Mouse (Mus musculus) retina, postnatal 7 days (tissue): Measurements from ENCODE around the gene Gmds.

ENCODE experiments used
- DNase-seq: peaks from one replicate; pipeline ENCODE4 v3.0.0-alpha.2; 2012; ENCODE audit warnings: low read depth, low spot score

The Gmds gene

DNA sequence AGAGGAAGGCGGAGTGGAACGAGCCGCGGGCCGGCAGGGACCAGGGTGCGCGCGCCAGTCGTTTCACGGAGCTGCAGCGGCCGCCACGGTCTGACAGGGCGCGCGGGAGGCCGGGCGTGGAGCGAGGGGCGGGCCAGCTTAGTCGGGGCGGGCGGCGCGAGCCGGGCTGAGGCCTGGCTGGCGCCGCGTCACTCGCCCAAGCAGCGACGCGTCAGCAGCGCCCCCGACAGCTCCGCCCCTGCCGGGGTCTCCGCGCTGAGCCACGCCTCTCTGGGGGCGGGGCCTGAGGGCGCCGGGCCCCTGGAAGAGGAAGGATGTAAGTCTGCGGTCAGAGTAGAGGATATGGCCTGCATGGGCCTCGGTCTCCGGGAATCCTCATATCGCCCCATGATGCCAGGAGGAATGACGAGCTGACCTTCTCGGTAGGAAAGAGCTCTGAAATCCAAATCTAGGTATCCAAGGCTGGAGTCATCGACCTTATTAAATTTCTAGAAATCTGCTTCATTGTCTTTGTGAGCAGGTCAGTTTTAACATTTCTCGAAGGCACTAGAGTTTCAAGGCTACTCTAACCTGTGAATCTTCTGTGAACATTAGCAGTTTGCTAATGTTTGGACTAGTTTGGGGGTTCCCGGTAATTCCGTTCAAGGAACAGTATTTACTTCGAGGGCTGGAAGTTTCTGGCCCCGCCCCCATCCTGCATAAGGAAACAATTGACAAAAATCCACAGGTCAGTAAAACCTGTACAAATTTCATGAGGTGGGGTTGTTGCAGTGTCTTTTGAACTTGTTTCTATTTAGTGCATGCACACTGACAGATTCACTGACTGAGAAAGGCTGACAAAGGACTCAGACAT lies at the start of gene Gmds:
TSS of gene Gmds (minus strand) at position 228 of the 853 bp plus-strand sequence.
- DNase-seq, result peak; percentile 83

DNA sequence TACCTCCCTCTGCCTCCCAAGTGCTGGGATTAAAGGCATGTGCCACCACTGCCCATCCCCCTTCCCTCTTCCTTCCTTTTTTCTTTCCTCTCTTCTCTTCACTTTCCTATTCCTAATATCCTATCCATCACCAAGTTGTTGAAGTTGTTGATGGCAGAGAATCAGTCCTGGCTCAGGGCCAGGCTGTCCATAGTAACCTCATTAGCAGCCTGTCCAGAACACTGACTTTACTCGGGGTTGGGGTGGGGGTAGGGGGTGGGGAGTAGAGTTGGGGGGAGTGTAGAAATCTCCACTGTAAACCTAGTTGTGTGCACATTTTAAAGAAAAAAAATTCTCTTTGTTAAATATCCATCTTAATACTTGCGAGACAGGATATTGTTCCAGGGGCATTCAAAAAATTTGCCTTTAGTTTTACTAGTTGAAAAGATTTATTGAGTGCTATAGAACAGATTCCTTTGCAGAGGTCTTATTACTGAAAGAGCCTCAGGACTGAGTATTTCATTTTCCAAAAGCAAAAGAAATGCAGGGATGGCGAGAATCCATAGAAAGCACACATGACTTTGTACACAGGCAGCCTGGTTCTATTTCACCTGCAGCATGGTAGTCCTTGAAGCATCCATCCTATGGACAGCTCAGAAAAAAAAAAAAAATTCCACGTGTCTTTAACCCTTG lies 47.0 kb upstream of the Gmds start:
- no peak for DNase-seq

DNA sequence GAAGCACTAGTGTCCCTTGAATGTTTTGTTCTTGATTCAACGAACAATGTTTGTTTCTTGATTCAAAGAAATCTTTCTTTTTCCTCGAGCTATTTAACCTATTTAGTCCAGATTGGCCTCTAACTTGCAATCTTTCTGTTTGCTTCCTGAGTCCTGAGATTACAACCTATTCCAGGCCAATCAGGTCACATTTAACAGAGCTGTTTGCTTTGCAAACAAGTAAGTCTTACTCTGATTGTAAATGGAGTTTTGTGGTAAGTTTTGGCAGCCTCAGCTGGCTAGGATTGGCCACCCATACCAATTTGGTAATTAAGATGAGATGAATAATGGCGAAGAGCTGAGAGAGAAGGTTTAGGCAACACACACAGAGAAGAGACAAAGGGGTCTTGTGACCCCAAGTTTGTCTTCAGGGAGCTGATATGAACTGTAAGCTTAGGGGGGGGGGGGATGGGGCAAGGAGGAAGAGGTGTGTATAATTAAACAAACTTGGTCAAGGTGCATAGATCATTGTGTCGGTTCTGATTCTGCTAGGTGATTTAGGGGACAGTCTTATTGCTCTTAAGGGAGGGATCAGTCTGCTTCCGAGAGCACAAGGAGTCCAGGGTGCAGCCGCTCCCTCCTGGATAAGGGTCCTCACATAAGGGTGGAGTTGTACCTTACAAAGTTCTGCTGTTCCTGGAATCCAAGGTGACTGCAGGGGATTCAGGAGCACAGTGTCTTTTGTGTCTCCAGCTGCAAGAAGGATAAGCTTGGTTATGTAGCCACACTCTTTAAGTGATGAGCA lies 43.9 kb upstream of the Gmds start:
- DNase-seq, result no peak

- DNase-seq, result no peak
Measured at GRCm38 (mm10) chr13:32378634-32379033, 40.1 kb upstream of the Gmds start.

DNA sequence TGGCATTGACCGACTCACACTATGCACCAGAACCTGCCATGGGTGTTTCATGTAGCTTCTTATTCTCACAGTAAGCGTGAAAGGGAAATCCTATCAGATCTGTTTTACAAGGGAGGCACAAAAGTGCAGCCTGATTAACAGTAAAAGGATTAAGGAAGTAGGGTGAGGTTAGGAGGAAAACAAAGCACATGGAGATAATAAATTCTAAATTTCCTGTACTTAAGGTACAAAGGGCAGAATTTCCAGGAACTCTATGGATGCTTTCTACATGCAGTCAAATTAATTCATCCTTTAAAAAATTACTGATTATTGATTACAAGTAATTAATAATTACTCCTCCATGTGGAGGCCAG lies 34.0 kb upstream of the Gmds start:
- no peak for DNase-seq

DNA sequence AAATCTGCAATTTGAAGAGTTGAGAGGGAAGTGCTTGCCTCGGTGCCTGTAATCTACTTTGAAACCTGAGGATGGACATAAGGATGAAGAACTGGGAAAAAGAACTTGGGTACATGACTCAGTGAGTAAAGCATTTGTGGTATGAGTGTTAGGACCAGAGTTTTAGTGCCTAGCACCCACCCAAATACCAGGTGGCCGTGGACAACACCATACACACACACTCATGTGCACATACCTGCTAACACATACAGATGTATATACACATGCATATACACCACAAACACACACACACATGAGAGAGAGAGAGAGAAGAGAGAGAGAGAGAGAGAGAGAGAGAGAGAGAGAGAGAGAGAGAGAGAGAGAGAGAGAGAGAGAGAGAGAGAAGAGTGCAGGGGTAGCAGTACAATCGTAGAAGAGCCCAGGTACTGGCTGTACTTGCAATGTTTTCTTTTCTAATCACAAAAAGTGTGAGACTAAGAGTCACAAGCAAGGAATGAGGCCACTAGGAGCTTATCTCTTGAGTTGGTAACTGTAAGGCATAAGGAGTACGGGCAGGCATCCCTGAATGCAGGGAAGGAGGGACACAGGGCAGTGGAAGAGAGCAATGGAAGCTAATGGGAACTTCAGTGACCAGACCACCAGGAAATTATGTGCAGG lies 33.5 kb upstream of the Gmds start:
- DNase-seq, result no peak

- no peak for DNase-seq
Measured at GRCm38 (mm10) chr13:32370751-32371150, 32.2 kb upstream of the Gmds start.

GRCm38 (mm10) chr13:32370135-32370534 lies 31.6 kb upstream of the Gmds start:
- DNase-seq, result no peak

GRCm38 (mm10) chr13:32337735-32338512 lies 616 bp downstream of the Gmds start:
- DNase-seq, result no peak

DNA sequence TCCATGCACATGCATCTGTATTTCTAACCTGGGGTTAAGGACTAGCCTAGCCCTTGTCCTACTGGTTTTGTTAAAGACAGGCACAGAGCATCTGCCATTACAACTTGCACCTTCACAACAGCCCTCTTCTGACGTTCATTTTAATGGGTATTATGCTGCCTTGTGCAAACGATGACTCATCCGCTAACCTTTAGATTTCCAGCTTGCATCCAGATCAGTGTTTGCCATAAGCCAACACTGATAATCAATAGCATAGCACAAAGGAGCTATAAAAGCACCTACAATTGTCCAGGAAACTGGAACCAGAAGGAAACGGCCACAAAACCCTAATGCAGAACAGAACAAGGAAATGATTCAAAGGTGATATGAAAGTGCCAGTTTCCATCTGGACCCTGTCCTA lies 20.2 kb downstream of the Gmds start:
- DNase-seq, result no peak

- no peak for DNase-seq
Measured at GRCm38 (mm10) chr13:32317354-32317753, 21.2 kb downstream of the Gmds start.

GRCm38 (mm10) chr13:32312663-32313062 lies 25.9 kb downstream of the Gmds start:
- peak; percentile 5 for DNase-seq

DNA sequence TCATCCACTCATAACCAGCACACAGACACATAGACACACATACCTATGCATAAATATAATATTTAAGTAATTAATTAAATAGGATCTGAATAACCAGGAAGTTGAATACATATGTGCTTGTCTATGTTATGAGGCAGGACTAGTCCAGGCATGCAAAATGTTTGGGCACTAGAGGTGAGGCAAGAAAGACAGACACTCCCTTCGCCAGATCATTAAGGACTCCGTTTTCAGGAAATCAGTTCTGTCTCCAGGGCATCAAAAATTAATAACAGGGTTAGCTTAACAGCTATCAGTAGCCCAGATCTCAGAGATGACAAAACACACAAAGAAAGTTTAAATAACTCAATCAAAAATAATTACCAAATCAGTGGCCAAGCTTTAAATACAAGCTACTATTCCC lies 27.1 kb downstream of the Gmds start:
- DNase-seq, result no peak

DNA sequence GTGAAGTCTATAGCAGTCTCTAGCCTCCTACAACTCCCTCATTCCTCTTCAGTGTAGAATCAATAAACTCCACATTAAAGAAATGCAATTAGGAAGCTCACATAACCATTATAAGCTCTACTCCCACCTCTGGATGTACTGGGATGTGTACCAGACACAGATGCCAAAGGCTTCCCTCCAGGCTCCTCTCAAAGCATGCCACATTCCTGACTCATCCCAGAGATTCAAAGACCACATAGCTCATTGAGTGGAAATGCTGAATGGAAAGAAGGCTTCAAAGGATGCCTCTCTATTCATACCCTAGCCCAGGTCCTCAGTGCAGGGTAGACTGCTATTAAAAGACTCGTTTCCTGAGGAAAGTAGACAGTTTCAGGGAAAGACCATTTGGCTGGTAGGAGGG lies 40.1 kb downstream of the Gmds start:
- no peak for DNase-seq

DNA sequence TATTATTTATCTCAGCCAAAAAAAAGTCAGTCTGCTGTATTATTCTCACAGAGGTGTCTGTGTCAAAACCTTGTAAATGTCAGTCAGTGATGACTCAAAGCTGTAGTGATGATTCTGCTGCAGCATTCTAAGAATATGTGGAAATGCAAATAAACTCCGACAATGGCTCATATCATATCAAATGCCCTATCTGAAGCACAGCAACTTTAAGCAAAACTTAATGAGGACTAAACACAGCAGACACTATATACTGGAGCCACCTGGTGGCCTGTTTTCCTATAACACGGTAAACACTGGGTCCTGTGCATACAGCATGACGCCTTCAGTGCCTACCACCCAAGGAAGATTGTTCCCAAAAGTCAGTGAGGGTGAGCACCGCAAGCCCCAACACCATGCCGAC lies 41.1 kb downstream of the Gmds start:
- no peak for DNase-seq

DNA sequence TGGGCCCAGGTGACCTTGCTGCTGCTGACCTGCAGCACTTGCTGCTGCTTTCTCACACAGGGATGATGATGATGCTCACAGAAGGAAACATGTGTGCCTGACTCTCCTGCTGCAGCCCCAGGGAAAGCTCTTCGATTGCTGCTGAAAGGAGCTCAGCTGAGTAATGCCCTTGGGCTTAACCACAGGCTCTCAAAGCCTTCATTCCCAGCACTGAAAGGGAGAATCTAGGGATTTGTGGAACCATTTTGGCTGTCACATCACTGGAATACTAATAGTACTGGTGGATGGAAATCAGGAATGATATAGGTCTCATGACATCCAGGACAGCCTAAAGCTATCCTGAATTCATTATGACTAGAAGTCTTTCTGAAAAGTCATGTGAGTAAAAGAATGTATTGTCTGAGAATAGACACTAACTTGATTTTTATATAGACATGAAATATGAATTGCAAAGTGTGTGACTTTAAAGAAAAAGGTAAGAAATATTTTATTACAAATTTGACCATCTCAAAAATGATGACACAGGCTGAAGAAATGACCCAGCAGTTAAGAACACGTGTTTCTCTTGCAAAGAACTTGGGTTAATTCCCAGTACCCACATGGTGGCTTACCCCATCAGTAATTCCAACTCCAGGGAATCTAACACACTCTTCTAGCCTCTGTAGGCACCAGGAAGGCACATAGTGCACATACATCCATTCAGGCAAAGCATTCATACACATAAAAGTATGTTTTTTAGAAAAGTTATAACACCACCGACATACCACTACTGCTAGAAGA lies 43.9 kb downstream of the Gmds start:
- no peak for DNase-seq

DNA sequence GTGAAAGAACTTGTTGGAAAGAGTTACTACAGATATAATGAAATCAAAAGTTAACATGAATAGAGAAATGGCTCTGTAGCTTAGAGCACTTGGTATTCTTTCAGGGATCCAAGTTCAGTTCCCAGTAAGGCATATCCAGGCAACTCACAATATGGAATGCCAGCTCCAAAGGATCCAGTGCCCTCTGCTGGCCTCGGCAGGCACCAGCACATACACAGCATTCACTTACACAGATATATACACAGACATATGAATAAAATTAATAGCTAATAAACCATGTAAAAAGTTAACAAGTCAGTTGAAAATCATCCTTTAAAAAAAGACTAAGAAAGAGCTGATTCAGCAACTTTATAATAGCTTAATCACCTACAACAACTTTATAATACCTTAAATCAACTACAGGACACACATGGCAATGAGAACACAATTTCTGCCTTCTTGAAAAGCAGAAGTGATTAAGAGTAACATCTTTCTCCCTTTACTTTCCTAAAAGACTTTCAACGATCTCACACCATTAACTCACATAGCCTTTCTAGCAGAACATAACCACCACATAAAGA lies 65.5 kb downstream of the Gmds start:
- no peak for DNase-seq

DNA sequence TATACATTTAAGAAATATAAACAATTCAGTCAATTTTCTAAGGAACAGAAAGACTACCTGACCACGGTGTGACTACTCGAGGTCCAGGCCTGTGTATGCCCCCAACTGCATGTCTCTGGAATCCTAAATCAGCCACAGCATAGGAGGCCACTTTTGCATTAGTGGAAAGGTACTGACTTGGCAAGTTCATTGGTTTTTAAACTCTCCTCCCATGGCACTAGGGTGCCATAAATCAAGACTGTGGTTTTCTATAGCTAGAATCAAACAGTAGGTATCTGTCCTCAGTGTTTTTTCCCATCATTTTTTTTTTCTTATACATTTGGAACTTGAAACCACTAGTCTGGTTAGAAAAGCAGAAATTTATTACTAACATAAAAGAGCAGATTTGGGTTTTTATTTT lies 68.8 kb downstream of the Gmds start:
- DNase-seq, result no peak

DNA sequence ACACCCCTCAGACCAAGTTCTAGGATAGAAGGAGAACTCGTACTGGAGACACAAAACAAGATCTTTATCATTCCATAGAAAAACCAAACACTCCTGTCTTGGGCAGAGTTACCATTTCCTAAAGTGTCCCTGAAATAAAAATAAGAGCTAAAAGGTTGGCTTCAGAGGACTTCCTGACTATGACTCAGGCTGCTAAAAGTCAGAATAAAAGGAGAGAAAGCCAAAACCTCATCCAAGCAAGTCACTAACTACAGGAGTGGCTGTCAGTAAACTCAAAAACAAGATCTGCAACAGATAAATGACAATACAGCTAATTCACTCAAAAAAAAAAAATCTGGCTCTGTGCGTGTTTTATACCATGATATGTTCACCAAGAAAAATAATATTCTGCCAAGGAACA lies 69.3 kb downstream of the Gmds start:
- DNase-seq, result no peak

- DNase-seq, result no peak
Measured at GRCm38 (mm10) chr13:32268284-32268683, 70.3 kb downstream of the Gmds start.
